Mouse (Mus musculus) cerebellum, adult (tissue): ENCODE data around the gene E130114P18Rik.

Experiments
- ATAC-seq: cut with Nextera tagmentation; 2 replicates; pipeline ENCODE4 v1.9.2; 2017; ENCODE audit warnings: mild to moderate bottlenecking, moderate library complexity, mixed read lengths; ENCODE audit not compliant: insufficient number of reproducible peaks, low FRiP score, low TSS enrichment

E130114P18Rik gene

GRCm38 (mm10) chr4:97757207-97757977 is 20.5 kb downstream of the E130114P18Rik start:
- ATAC-seq = peak; percentile 68

GRCm38 (mm10) chr4:97754241-97754640 is 23.6 kb downstream of the E130114P18Rik start:
- ATAC-seq = no peak

GRCm38 (mm10) chr4:97753521-97753920 is 24.4 kb downstream of the E130114P18Rik start:
- ATAC-seq = no peak

- no peak for ATAC-seq
These were observed 25.4 kb downstream of the E130114P18Rik start for GRCm38 (mm10) chr4:97752276-97753010.

GRCm38 (mm10) chr4:97751483-97752251 is 26.2 kb downstream of the E130114P18Rik start:
- ATAC-seq = peak; percentile 42; the same call in 1 of the 2 replicates

GRCm38 (mm10) chr4:97751030-97751482 is 26.8 kb downstream of the E130114P18Rik start:
- ATAC-seq = peak; percentile 82

- ATAC-seq = no peak
These were observed 27.5 kb downstream of the E130114P18Rik start for GRCm38 (mm10) chr4:97750401-97750800.

- peak; percentile 7; the same call in 1 of the 2 replicates for ATAC-seq
These were observed 31.6 kb downstream of the E130114P18Rik start for GRCm38 (mm10) chr4:97746106-97746900.

GRCm38 (mm10) chr4:97745296-97746105 is 32.4 kb downstream of the E130114P18Rik start:
- peak; percentile 72 for ATAC-seq

- no peak for ATAC-seq
These were observed 33.9 kb downstream of the E130114P18Rik start for GRCm38 (mm10) chr4:97743932-97744331.

- no peak for ATAC-seq
These were observed 44.5 kb downstream of the E130114P18Rik start for GRCm38 (mm10) chr4:97733392-97733791.

- no peak for ATAC-seq
These were observed 47.5 kb downstream of the E130114P18Rik start for GRCm38 (mm10) chr4:97730416-97730815.

- no peak for ATAC-seq
These were observed 47.9 kb downstream of the E130114P18Rik start for GRCm38 (mm10) chr4:97729999-97730398.

- no peak for ATAC-seq
These were observed 49.4 kb downstream of the E130114P18Rik start for GRCm38 (mm10) chr4:97728520-97728919.

GRCm38 (mm10) chr4:97723374-97723773 is 54.5 kb downstream of the E130114P18Rik start:
- no peak for ATAC-seq

GRCm38 (mm10) chr4:97722666-97723065 is 55.2 kb downstream of the E130114P18Rik start:
- no peak for ATAC-seq

- no peak for ATAC-seq
These were observed 63.3 kb downstream of the E130114P18Rik start for GRCm38 (mm10) chr4:97714616-97715015.

- ATAC-seq = no peak
These were observed 63.7 kb downstream of the E130114P18Rik start for GRCm38 (mm10) chr4:97714101-97714615.

- ATAC-seq = no peak
These were observed 65.3 kb downstream of the E130114P18Rik start for GRCm38 (mm10) chr4:97712547-97712946.
